Mouse (Mus musculus) small intestine, adult 2 months (tissue): ENCODE measurements at regions not wholly inside any gene's neighbourhood (a gene's known extent, or its start where the extent isn't known, plus 50 kb on each side); places are given as distances from the start of the nearest gene placed in this dataset.

ENCODE experiments used
- CTCF ChIP-seq: fragments of 200-500 bp; IDR thresholded peaks from 2 replicates; pipeline ENCODE4 v1.5.1; 2012; ENCODE audit warnings: low read depth, mild to moderate bottlenecking, control low read depth, inconsistent platforms, low read length, moderate library complexity, mixed read lengths; ENCODE audit not compliant: insufficient replicate concordance, insufficient read length; ENCODE audit errors: extremely low read depth
- POLR2A ChIP-seq: fragments of 200-500 bp; IDR thresholded peaks from 2 replicates; pipeline ENCODE4 v1.6.1; 2012; ENCODE audit warnings: low read depth, mild to moderate bottlenecking, control low read depth, inconsistent platforms, low read length, moderate library complexity

- TF ChIP-seq CTCF (no peak), POLR2A (no peak)
Observed at GRCm38 (mm10) chr14:80521631-80522030, 537.8 kb downstream of the Olfm4 start.
